Mouse (Mus musculus): ENCODE data around the gene Satb1. TPM values are rescaled to one million over a fixed set of nuclear protein-coding genes. Genes with fewer than 3 reads are reported as not detected.

Gene Satb1
- polyA plus RNA-seq (2012; rRNA removed) = 43.7 and 46.8 TPM in 2 replicates

- TF ChIP-seq CTCF (IDR thresholded peaks at IDR 0.05; ENCODE audit: extremely low read depth, insufficient read depth, insufficient read length, insufficient replicate concordance) (peak; percentile 23; the same call in 1 of the 2 replicates), POLR2A (IDR thresholded peaks at IDR 0.05; ENCODE audit: low read depth, low read length) (no peak; the same call in none of the 2 replicates)
- H3K27ac ChIP-seq (ENCODE audit: insufficient read depth, low read length) = peak within 1 kb of the TSS; percentile 97
- DNase-seq (ENCODE audit: low read depth in 1 of 2, low spot score in 2 of 2) = peak; percentile 73 to 90
- no peaks in the 10 kb centered on the region for H3K27me3 ChIP-seq (ENCODE audit: control insufficient read depth, insufficient read depth, low read length)
- peaks cover 4% of the 10 kb centered on the region for H3K4me1 ChIP-seq (ENCODE audit: control insufficient read depth, insufficient read depth, insufficient read length)
- H3K36me3 ChIP-seq (ENCODE audit: control insufficient read depth, insufficient read depth, low read length) = no peaks in the 10 kb centered on the region
- H3K4me3 ChIP-seq (ENCODE audit: extremely low read depth, insufficient read depth, insufficient read length) = peak within 1 kb of the TSS; percentile 71
- 2% methylated on average over 40 of the region's 52 CpGs for WGBS
Observed at GRCm38 (mm10) chr17:51832900-51833577, at the start of gene Satb1. TSS of gene Satb1 (minus strand) at chr17:51833290.

- no peak overlapping the region for H3K4me3 ChIP-seq (ENCODE audit: extremely low read depth, insufficient read depth, insufficient read length)
- H3K36me3 ChIP-seq (ENCODE audit: control insufficient read depth, insufficient read depth, low read length) = no peaks in the 10 kb centered on the region
- TF ChIP-seq POLR2A (IDR thresholded peaks at IDR 0.05; ENCODE audit: low read depth, low read length) (no peak), CTCF (IDR thresholded peaks at IDR 0.05; ENCODE audit: extremely low read depth, insufficient read depth, insufficient read length, insufficient replicate concordance) (no peak)
- 92% methylated on average over 12 of the region's 12 CpGs for WGBS
- H3K27me3 ChIP-seq (ENCODE audit: control insufficient read depth, insufficient read depth, low read length) = no peaks in the 10 kb centered on the region
- H3K4me1 ChIP-seq (ENCODE audit: control insufficient read depth, insufficient read depth, insufficient read length) = no peaks in the 10 kb centered on the region
- no peak overlapping the region for H3K27ac ChIP-seq (ENCODE audit: insufficient read depth, low read length)
- no peak for DNase-seq (ENCODE audit: low read depth in 1 of 2, low spot score in 2 of 2)
Observed at GRCm38 (mm10) chr17:51882566-51882965, 49.5 kb upstream of the Satb1 start.

- TF ChIP-seq CTCF (IDR thresholded peaks at IDR 0.05; ENCODE audit: extremely low read depth, insufficient read depth, insufficient read length, insufficient replicate concordance) = no peak
- TF ChIP-seq POLR2A (IDR thresholded peaks at IDR 0.05; ENCODE audit: low read depth, low read length) = no peak
- no peak for DNase-seq (ENCODE audit: low read depth in 1 of 2, low spot score in 2 of 2)
- Histone ChIP-seq H3K36me3 (ENCODE audit: control insufficient read depth, insufficient read depth, low read length) (no peaks in the 10 kb centered on the region), H3K4me3 (ENCODE audit: extremely low read depth, insufficient read depth, insufficient read length) (no peak overlapping the region), H3K4me1 (ENCODE audit: control insufficient read depth, insufficient read depth, insufficient read length) (peaks cover 12% of the 10 kb centered on the region; the same call in 1 of the 2 replicates), H3K27me3 (ENCODE audit: control insufficient read depth, insufficient read depth, low read length) (no peaks in the 10 kb centered on the region), H3K27ac (ENCODE audit: insufficient read depth, low read length) (peak overlapping the region; percentile 60)
- 64% methylated on average over 8 of the region's 8 CpGs for WGBS
Observed at GRCm38 (mm10) chr17:51880895-51881622, 48.0 kb upstream of the Satb1 start.

- no peaks in the 10 kb centered on the region for H3K27me3 ChIP-seq (ENCODE audit: control insufficient read depth, insufficient read depth, low read length)
- no peak overlapping the region for H3K4me3 ChIP-seq (ENCODE audit: extremely low read depth, insufficient read depth, insufficient read length)
- no peak for DNase-seq (ENCODE audit: low read depth in 1 of 2, low spot score in 2 of 2)
- TF ChIP-seq CTCF (IDR thresholded peaks at IDR 0.05; ENCODE audit: extremely low read depth, insufficient read depth, insufficient read length, insufficient replicate concordance) = no peak
- no peak for TF ChIP-seq POLR2A (IDR thresholded peaks at IDR 0.05; ENCODE audit: low read depth, low read length)
- 66% methylated on average over 9 of the region's 9 CpGs for WGBS
- peaks cover 17% of the 10 kb centered on the region; the same call in 1 of the 2 replicates for H3K4me1 ChIP-seq (ENCODE audit: control insufficient read depth, insufficient read depth, insufficient read length)
- peak overlapping the region; percentile 60; the same call in 1 of the 2 replicates for H3K27ac ChIP-seq (ENCODE audit: insufficient read depth, low read length)
- no peaks in the 10 kb centered on the region for H3K36me3 ChIP-seq (ENCODE audit: control insufficient read depth, insufficient read depth, low read length)
Observed at GRCm38 (mm10) chr17:51880221-51880620, 47.1 kb upstream of the Satb1 start.

GRCm38 (mm10) chr17:51879736-51880135 lies 46.6 kb upstream of the Satb1 start:
- no peak overlapping the region for H3K4me3 ChIP-seq (ENCODE audit: extremely low read depth, insufficient read depth, insufficient read length)
- no peak for DNase-seq (ENCODE audit: low read depth in 1 of 2, low spot score in 2 of 2)
- WGBS = 60% methylated on average over 5 of the region's 5 CpGs

GRCm38 (mm10) chr17:51879171-51879570 lies 46.1 kb upstream of the Satb1 start:
- Histone ChIP-seq H3K4me1 (ENCODE audit: control insufficient read depth, insufficient read depth, insufficient read length) (peaks cover 17% of the 10 kb centered on the region; the same call in 1 of the 2 replicates), H3K36me3 (ENCODE audit: control insufficient read depth, insufficient read depth, low read length) (no peaks in the 10 kb centered on the region), H3K27ac (ENCODE audit: insufficient read depth, low read length) (peak overlapping the region; percentile 86), H3K4me3 (ENCODE audit: extremely low read depth, insufficient read depth, insufficient read length) (no peak overlapping the region), H3K27me3 (ENCODE audit: control insufficient read depth, insufficient read depth, low read length) (no peaks in the 10 kb centered on the region)
- peak in 1 of 2 experiments; percentile 36 for DNase-seq (ENCODE audit: low read depth in 1 of 2, low spot score in 2 of 2)
- TF ChIP-seq POLR2A (IDR thresholded peaks at IDR 0.05; ENCODE audit: low read depth, low read length) (no peak), CTCF (IDR thresholded peaks at IDR 0.05; ENCODE audit: extremely low read depth, insufficient read depth, insufficient read length, insufficient replicate concordance) (no peak)
- 84% methylated on average over 2 of the region's 2 CpGs for WGBS

More at GRCm38 (mm10) chr17:51879736-51880135, 46.6 kb upstream of the Satb1 start:
- TF ChIP-seq CTCF (IDR thresholded peaks at IDR 0.05; ENCODE audit: extremely low read depth, insufficient read depth, insufficient read length, insufficient replicate concordance) (no peak), POLR2A (IDR thresholded peaks at IDR 0.05; ENCODE audit: low read depth, low read length) (no peak)
- H3K27ac ChIP-seq (ENCODE audit: insufficient read depth, low read length) = peak overlapping the region; percentile 86
- no peaks in the 10 kb centered on the region for H3K36me3 ChIP-seq (ENCODE audit: control insufficient read depth, insufficient read depth, low read length)
- H3K27me3 ChIP-seq (ENCODE audit: control insufficient read depth, insufficient read depth, low read length) = no peaks in the 10 kb centered on the region
- H3K4me1 ChIP-seq (ENCODE audit: control insufficient read depth, insufficient read depth, insufficient read length) = peaks cover 17% of the 10 kb centered on the region; the same call in 1 of the 2 replicates
